Mouse (Mus musculus): ENCODE measurements at regions not wholly inside any gene's neighbourhood (a gene's known extent, or its start where the extent isn't known, plus 50 kb on each side); places are given as distances from the start of the nearest gene placed in this dataset.

DNA sequence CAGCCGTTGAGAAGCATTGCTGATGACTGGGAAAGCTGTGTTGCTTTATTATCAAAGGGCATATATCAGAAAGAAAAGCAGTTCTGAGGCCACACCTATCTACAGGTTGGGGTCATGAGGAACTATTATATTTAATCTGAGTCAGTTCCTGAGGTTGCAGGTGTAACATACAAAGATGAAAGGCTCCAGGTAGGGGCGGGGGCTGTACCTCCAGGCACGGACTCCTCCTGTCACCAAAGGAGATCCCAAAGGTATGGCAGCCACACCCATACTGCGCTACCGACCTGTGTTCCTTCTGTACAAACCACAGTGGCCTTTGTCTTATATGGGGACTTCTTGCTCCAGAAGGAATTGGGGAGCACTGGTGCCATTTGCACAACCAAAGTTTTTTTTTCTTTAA, 149.4 kb upstream of the Klf3 start:
- Histone ChIP-seq H3K4me2 (ENCODE audit: low read length) (no peak overlapping the region), H3K27ac (ENCODE audit: low read depth, low read length) (no peak overlapping the region), H3K9ac (ENCODE audit: low read length) (no peak overlapping the region), H3K4me3 (ENCODE audit: low read depth, low read length) (no peak overlapping the region), H3K36me3 (ENCODE audit: control insufficient read depth, insufficient read depth, low read length) (no peaks in the 10 kb centered on the region), H3K4me1 (ENCODE audit: control insufficient read depth, insufficient read depth, low read length) (peaks cover 3% of the 10 kb centered on the region), H3K9me3 (replicated peaks; ENCODE audit: control insufficient read depth, low read length) (no peaks in the 10 kb centered on the region), H3K27me3 (replicated peaks; ENCODE audit: control insufficient read depth, insufficient read depth, low read length) (no peaks in the 10 kb centered on the region)
- ATAC-seq (no peak), DNase-seq (ENCODE audit: low spot score) (no peak)
- 95% methylated on average over 5 of the region's 5 CpGs for WGBS

DNA sequence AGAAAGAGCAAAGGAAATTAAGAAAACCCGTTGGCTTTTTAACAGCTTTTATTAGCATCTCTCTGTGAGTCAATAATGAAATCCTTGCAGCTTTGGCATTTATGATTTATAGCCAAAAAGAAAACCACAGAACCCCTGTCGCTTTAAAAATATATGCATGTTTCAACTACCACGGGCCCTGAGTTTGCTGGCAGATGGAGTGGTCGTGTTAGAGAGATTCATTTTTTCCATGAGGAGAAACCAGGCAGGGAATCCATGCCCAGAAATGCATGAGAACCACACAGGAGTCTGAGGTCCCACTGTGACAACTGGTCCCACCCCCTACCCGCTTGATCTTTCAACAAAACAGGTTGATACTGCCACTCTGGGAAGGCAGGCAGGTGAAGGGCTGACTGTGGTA, 147.9 kb upstream of the Klf3 start:
- no peak for ATAC-seq
- no peaks in the 10 kb centered on the region for H3K9me3 ChIP-seq (replicated peaks; ENCODE audit: control insufficient read depth, low read length)
- WGBS, result 84% methylated on average over 5 of the region's 5 CpGs

DNA sequence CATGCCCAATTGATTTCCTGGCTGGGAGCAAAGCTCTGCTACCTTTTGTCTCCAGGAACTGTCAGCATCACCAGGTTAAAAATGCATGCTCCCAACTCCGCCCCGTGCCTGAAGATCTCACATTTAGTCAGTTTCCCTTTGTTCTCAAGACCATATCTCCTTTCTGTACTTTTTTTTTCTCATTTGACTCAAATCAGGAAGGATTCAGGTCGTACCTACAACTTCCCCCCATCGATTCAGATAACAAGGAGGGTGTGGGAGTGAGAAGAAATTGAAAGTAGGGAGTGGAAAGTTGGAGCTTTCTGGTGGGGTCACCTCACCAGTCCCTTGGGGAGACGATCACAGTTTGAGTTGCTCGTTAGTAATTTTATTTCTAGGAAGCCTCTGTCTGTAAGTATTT, 141.2 kb upstream of the Klf3 start:
- DNase-seq (ENCODE audit: low spot score), result no peak
- Histone ChIP-seq H3K4me3 (ENCODE audit: low read depth, low read length) (no peak overlapping the region), H3K36me3 (ENCODE audit: control insufficient read depth, insufficient read depth, low read length) (no peaks in the 10 kb centered on the region), H3K27ac (ENCODE audit: low read depth, low read length) (no peak overlapping the region), H3K4me2 (ENCODE audit: low read length) (no peak overlapping the region), H3K4me1 (ENCODE audit: control insufficient read depth, insufficient read depth, low read length) (no peaks in the 10 kb centered on the region), H3K27me3 (replicated peaks; ENCODE audit: control insufficient read depth, insufficient read depth, low read length) (no peaks in the 10 kb centered on the region), H3K9ac (ENCODE audit: low read length) (no peak overlapping the region), H3K9me3 (replicated peaks; ENCODE audit: control insufficient read depth, low read length) (no peaks in the 10 kb centered on the region)
- 52% methylated on average over 6 of the region's 6 CpGs for WGBS
- ATAC-seq, result no peak

More for the DNA sequence above, 147.9 kb upstream of the Klf3 start:
- DNase-seq (ENCODE audit: low spot score), result no peak
- Histone ChIP-seq H3K36me3 (ENCODE audit: control insufficient read depth, insufficient read depth, low read length) (no peaks in the 10 kb centered on the region), H3K27ac (ENCODE audit: low read depth, low read length) (no peak overlapping the region), H3K4me2 (ENCODE audit: low read length) (no peak overlapping the region), H3K27me3 (replicated peaks; ENCODE audit: control insufficient read depth, insufficient read depth, low read length) (no peaks in the 10 kb centered on the region), H3K4me3 (ENCODE audit: low read depth, low read length) (no peak overlapping the region), H3K4me1 (ENCODE audit: control insufficient read depth, insufficient read depth, low read length) (no peaks in the 10 kb centered on the region), H3K9ac (ENCODE audit: low read length) (no peak overlapping the region)

DNA sequence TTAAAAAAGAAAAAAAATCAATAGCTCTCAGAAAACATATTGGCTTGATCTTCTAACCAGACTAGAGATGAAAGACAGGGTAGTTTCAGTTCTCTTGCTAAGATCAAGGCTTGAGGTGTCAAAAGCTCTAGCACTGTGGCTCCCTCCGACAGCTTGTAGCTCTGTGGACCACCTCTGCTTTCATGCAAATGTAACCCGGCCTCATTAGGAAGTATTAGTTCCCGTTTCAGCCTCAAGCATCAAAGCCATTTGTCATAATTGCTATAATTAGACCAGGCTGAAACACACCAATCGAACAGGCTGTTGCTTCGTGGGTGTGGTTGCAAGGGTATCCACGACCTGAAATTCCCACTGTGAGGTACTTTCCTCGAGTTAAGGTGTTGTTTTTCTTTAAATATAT, 140.7 kb upstream of the Klf3 start:
- no peak overlapping the region for H3K4me3 ChIP-seq (ENCODE audit: low read depth, low read length)
- no peak overlapping the region for H3K4me2 ChIP-seq (ENCODE audit: low read length)
- no peak for DNase-seq (ENCODE audit: low spot score)
- H3K27ac ChIP-seq (ENCODE audit: low read depth, low read length), result no peak overlapping the region
- no peaks in the 10 kb centered on the region for H3K9me3 ChIP-seq (replicated peaks; ENCODE audit: control insufficient read depth, low read length)
- no peaks in the 10 kb centered on the region for H3K4me1 ChIP-seq (ENCODE audit: control insufficient read depth, insufficient read depth, low read length)
- H3K9ac ChIP-seq (ENCODE audit: low read length), result no peak overlapping the region
- ATAC-seq, result no peak
- H3K36me3 ChIP-seq (ENCODE audit: control insufficient read depth, insufficient read depth, low read length), result no peaks in the 10 kb centered on the region
- 21% methylated on average over 7 of the region's 7 CpGs for WGBS
- no peaks in the 10 kb centered on the region for H3K27me3 ChIP-seq (replicated peaks; ENCODE audit: control insufficient read depth, insufficient read depth, low read length)

DNA sequence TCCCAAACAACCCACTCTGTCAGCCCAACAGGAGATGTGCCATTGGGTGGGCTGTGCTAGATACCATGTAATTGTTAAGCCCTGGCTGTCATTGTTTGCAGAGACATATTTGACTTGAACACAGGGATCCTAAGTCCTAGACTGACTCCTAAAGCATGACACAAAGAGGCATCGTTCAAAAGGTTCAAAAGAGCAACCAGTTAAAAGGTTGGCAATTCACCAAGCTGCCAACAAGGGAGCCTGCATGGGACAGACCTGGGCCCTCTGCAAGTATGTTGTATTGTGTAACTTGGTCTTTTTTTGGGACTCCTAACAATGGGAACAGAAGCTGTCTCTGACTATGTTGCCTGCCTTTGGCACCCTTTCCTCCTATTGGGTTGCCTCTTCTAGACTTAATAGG, 139.4 kb upstream of the Klf3 start:
- 52% methylated on average over 1 of the region's 1 CpGs for WGBS
- ATAC-seq, result no peak
- no peak for DNase-seq (ENCODE audit: low spot score)

DNA sequence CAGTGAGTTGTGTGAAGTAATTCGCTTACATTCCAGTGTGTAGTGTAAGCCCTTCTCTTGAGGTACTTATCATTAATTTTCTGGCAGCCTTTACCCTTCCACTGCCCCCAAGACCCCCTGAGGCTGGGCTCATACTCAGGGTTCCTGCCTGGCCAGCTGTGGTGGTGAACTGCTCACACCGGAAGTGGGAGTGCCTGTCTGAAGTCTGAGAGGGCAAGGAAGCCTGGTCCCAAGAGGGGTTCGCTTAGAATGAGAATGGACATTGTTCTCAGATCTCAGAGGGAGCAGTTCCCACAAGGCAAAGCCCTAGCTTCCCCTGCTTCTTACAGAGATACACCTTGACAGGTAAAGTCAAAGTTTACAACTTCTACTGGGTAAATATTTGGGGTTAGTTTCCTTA, 138.1 kb upstream of the Klf3 start:
- 74% methylated on average over 3 of the region's 3 CpGs for WGBS

More for the DNA sequence above, 139.4 kb upstream of the Klf3 start:
- no peaks in the 10 kb centered on the region for H3K36me3 ChIP-seq (ENCODE audit: control insufficient read depth, insufficient read depth, low read length)
- no peaks in the 10 kb centered on the region for H3K4me1 ChIP-seq (ENCODE audit: control insufficient read depth, insufficient read depth, low read length)
- H3K4me2 ChIP-seq (ENCODE audit: low read length), result no peak overlapping the region
- no peaks in the 10 kb centered on the region for H3K9me3 ChIP-seq (replicated peaks; ENCODE audit: control insufficient read depth, low read length)
- no peak overlapping the region for H3K9ac ChIP-seq (ENCODE audit: low read length)
- no peaks in the 10 kb centered on the region for H3K27me3 ChIP-seq (replicated peaks; ENCODE audit: control insufficient read depth, insufficient read depth, low read length)
- H3K27ac ChIP-seq (ENCODE audit: low read depth, low read length), result no peak overlapping the region
- no peak overlapping the region for H3K4me3 ChIP-seq (ENCODE audit: low read depth, low read length)

DNA sequence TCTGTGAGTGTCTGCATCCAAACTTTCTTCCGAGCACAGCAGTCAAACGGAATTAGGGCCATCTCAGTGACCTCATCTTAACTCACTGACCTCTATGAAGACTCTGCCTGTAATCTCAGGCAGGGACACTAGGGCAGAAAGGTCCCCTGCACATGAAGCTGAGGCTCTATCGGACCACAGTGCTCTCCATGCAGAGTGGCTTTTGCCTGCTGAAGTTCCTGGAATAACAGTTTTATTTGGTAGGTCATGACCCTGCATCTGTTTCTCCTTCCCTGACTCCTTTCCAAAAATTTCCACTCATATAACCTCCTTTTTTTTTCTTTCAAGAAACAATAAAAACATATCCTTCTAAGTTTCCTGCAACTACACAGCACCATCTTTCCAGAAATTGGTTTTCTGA, 136.9 kb upstream of the Klf3 start:
- H3K27ac ChIP-seq (ENCODE audit: low read depth, low read length), result no peak overlapping the region
- no peak overlapping the region for H3K4me2 ChIP-seq (ENCODE audit: low read length)
- WGBS, result 80% methylated on average over 3 of the region's 3 CpGs
- no peaks in the 10 kb centered on the region for H3K36me3 ChIP-seq (ENCODE audit: control insufficient read depth, insufficient read depth, low read length)
- DNase-seq (ENCODE audit: low spot score) (no peak), ATAC-seq (no peak)
- H3K4me3 ChIP-seq (ENCODE audit: low read depth, low read length), result no peak overlapping the region
- no peaks in the 10 kb centered on the region for H3K4me1 ChIP-seq (ENCODE audit: control insufficient read depth, insufficient read depth, low read length)
- H3K9me3 ChIP-seq (replicated peaks; ENCODE audit: control insufficient read depth, low read length), result no peaks in the 10 kb centered on the region
- no peaks in the 10 kb centered on the region for H3K27me3 ChIP-seq (replicated peaks; ENCODE audit: control insufficient read depth, insufficient read depth, low read length)
- H3K9ac ChIP-seq (ENCODE audit: low read length), result no peak overlapping the region

More for the DNA sequence above, 138.1 kb upstream of the Klf3 start:
- no peaks in the 10 kb centered on the region for H3K9me3 ChIP-seq (replicated peaks; ENCODE audit: control insufficient read depth, low read length)
- no peak overlapping the region for H3K4me3 ChIP-seq (ENCODE audit: low read depth, low read length)
- no peak overlapping the region for H3K4me2 ChIP-seq (ENCODE audit: low read length)
- no peak overlapping the region for H3K27ac ChIP-seq (ENCODE audit: low read depth, low read length)
- no peaks in the 10 kb centered on the region for H3K4me1 ChIP-seq (ENCODE audit: control insufficient read depth, insufficient read depth, low read length)
- H3K9ac ChIP-seq (ENCODE audit: low read length), result no peak overlapping the region
- H3K36me3 ChIP-seq (ENCODE audit: control insufficient read depth, insufficient read depth, low read length), result no peaks in the 10 kb centered on the region
- no peak for ATAC-seq
- DNase-seq (ENCODE audit: low spot score), result no peak
- H3K27me3 ChIP-seq (replicated peaks; ENCODE audit: control insufficient read depth, insufficient read depth, low read length), result no peaks in the 10 kb centered on the region

DNA sequence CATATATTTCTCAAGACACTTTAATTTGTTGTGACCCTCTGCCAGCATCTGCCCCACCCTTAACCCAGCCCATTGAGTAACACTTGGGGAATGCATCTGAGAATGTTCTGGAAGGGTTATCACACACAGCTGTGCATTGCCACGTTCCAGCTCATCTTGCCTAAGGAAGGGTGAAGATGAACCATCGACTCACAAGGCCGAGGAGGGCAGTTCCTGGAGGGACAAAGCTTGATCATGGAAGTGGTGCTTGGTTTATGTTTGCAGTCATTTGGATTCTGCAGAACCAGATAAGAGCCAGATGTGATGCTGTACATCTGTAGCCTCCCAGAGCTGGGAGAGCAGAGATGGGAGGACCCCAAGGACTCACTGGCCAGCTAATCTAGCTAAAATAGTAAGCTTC, 136.1 kb upstream of the Klf3 start:
- H3K4me2 ChIP-seq (ENCODE audit: low read length), result no peak overlapping the region
- H3K36me3 ChIP-seq (ENCODE audit: control insufficient read depth, insufficient read depth, low read length), result no peaks in the 10 kb centered on the region
- ATAC-seq (no peak), DNase-seq (ENCODE audit: low spot score) (no peak)
- no peaks in the 10 kb centered on the region for H3K27me3 ChIP-seq (replicated peaks; ENCODE audit: control insufficient read depth, insufficient read depth, low read length)
- H3K27ac ChIP-seq (ENCODE audit: low read depth, low read length), result no peak overlapping the region
- no peaks in the 10 kb centered on the region for H3K4me1 ChIP-seq (ENCODE audit: control insufficient read depth, insufficient read depth, low read length)
- 89% methylated on average over 3 of the region's 3 CpGs for WGBS
- H3K9ac ChIP-seq (ENCODE audit: low read length), result no peak overlapping the region
- H3K9me3 ChIP-seq (replicated peaks; ENCODE audit: control insufficient read depth, low read length), result no peaks in the 10 kb centered on the region
- H3K4me3 ChIP-seq (ENCODE audit: low read depth, low read length), result no peak overlapping the region

DNA sequence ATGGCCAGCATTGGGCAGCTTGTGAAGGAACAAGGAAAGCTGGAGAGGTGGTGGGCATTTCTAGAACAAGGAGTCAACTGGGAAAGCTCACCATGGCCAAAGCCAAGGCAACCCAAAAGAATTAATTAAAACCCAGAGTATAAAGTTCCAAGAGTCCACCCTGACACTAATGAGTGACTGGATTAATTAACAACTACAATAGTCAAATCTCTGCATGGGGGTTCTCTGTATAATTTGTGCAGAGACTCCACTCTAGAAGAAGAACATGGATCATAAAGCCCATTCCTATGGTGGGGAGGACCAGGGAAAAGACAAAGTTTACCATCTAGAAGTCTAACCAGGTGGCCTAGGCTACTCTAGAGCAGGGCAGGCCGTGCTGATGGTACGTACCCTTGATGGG, 129.3 kb upstream of the Klf3 start:
- Histone ChIP-seq H3K9me3 (replicated peaks; ENCODE audit: control insufficient read depth, low read length) (no peaks in the 10 kb centered on the region), H3K4me3 (ENCODE audit: low read depth, low read length) (no peak overlapping the region), H3K4me1 (ENCODE audit: control insufficient read depth, insufficient read depth, low read length) (no peaks in the 10 kb centered on the region), H3K4me2 (ENCODE audit: low read length) (no peak overlapping the region), H3K27me3 (replicated peaks; ENCODE audit: control insufficient read depth, insufficient read depth, low read length) (no peaks in the 10 kb centered on the region), H3K36me3 (ENCODE audit: control insufficient read depth, insufficient read depth, low read length) (no peaks in the 10 kb centered on the region), H3K9ac (ENCODE audit: low read length) (no peak overlapping the region), H3K27ac (ENCODE audit: low read depth, low read length) (no peak overlapping the region)
- DNase-seq (ENCODE audit: low spot score), result no peak
- ATAC-seq, result no peak
- 95% methylated on average over 2 of the region's 2 CpGs for WGBS

All from forebrain, embryonic 14.5 days (tissue).